Mouse (Mus musculus): Measurements from ENCODE around the gene Trim14.

Gene Trim14

DNA sequence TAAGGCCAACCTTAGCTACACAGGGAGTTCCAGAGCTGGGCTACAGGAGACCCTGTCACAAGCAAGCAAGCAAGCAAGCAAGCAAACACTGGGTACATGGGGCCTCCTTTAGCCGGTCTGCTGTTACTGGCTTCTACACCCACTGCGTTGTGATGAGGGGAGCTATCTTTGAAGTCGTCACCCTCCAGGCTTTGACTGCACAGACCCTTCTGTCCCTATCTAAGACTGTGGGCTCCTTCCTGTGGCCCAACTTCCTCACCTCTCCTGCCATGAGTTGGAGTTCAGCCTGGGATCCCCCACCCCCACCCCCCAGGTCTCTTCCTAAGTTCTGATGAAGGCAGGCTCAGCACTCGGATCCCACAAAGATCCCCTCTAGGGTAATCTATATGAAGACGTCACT is 26.1 kb upstream of the Trim14 start:
- in situ Hi-C loops (cut with MboI, MseI), result no loop called here

DNA sequence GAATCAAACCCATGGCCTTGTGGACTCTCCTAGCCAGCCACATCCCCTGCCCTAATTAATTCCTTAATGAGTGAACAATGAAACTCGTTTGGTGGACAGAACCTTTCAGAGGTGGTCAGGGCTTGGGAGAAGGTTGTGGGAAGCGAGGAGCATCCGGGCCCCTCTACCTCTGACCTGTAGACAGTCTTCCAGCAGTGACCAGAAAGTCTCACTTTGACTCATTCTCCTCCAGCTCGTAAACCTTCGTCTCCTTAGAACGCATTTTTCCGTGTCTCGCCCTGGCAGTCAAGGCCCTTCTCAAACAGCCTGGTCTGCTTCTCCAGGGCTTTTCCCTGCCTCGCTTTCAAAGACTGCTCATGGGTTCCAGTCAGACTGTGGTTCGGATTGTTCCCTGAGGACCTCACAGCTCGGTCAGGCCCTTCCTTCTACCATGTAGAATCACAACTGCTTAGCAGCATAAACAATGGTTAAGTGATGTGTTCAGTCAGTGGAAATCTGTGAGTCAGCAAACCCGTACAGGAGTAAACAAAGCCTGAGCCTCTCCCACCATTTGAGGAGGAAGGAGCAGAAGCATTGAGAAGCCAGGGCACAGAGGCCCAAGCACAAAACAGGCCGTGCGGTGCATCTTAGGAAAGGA is 24.2 kb upstream of the Trim14 start:
- in situ Hi-C loops (cut with MboI, MseI), result no loop called here

DNA sequence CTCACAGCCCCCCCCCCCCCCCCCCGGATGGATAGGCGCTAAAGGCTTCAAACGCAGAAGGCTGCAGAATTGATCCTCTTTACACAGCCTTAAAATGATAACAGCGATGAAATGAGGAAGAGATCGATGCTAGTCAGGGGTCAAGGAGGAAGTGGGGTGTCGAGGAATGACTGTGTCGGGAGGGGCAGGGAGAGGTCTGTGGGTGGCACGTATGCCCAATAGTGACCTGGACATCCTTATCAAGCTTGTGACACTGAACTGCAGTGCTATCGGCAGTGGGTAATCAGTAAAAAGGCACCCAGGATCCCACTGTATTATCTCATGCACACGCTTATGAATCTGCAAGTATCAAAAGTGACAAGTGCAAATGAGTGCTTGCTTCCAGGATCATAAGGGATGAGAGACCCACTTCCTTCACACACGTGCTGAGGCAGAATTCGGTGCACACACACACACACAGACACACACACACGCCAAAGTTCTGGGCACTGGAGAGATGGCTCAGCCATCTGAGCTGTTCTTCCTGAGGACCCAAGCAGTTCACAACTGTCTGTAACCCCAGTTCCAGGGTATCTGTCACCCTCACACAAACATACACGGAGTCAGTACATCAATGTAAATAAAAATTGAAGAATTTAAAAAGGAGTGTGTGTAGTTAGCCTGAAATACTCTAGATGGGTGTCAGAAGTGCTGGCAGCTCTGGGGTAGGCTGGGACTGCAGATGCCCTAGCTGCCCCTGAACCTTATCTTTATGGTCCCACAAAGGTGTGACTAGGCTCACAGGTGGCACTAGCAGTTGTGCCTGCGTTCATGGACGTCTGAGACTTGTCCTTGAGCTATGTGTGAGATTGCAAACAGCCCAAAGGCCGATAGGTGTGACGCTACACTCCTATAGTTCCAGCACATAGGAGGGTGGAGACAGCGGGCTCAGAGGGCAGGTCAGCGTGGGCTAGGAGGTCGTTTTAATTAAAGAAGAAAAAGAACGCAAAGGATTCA is 23.0 kb upstream of the Trim14 start:
- in situ Hi-C loops (cut with MboI, MseI), result no loop called here

DNA sequence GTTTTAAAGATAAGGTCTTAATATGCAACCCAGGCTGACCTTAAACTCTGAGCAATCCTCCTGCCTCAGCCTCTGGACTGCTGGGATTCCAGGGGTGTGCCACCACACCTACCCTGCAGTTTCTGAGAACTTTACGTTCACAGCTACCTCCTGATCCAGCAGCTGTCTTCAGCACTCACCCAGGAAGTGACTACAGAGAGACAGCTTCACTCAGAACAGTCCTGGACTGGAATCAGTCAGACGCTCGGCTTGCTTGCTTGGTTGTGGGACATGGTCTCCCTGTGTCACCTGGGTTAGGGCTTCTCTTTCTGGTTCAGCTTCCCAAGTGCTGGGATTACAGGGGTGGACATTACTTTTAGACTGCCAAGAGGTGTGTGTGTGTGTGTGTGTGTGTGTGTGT is 21.0 kb upstream of the Trim14 start:
- in situ Hi-C loops (cut with MboI, MseI), result no loop called here

DNA sequence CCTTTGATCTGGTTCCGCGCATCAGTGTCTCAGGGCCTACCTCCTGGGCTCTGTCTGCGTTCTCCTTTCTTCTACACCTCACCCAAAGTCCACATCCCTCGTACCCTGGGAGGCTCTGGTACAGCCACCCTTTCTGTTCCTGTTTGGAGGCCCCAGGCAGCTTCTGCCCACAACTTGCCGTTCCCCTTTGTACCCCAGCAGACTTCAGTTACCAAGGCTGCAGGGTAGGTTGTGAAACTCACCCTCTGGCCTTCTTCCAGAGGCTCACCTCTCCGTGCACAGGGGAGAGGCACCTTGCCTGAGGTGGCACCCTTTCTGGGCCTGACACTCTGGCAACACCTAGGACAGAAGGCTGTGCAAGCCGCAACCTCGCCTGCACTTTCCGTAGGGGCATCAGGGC is 19.8 kb upstream of the Trim14 start:
- in situ Hi-C loops (cut with MboI, MseI), result no loop called here

DNA sequence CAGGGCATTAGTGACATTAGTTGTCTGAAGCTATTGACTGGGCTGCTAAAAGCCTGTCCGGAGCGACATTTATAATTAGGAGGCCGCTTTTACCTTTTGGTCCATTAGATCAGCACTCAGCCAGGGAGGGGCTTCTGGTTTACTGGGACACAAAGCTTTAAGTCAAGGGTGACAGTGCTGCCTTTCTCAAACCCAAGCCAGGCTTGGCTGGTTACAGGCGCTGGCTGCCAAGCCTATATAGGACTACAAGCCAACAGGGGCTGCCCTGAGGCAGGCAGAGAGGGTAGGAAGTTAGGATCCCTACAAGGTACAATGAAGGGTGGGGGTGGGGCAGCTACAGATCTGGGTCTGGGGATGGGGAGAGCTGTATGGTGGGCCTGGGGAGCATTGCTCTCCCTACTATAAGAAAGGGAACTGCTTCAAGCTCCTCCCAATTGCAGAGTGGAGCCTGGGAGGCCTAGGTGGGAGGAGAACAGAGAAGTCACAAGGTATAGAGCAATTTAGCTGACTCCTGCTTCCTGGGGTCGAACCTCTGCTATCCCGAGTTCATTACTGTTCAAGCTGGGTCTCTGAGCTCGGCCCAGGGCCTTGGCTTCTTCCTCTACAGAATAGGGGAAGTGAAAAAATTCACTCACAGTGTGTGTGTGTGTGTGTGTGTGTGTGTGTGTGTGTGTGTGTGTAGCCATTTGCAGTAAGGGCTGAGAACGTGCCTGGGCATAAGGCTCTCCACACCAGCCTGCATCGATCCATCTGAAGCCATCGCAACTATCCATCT is 18.5 kb upstream of the Trim14 start:
- in situ Hi-C loops (cut with MboI, MseI), result no loop called here

DNA sequence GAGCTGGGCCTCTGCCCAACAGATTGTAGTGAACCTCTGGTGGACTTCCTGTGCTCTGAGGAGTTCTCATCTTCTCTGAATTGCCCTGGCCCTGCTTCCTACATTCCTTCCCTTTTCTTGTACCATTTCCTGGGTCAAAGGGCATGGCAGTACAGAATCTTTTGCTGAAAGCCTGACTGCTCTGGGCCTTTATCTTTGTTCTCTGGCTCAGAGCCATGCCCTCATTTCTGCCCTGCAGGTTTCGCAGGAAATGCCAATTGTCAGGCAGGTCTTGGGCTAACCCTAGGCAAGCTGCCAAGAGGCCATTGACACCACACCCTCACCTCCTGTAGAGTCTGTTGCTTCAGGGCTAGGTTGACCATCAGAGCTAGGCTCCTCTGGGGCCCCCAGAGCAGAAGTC is 17.9 kb upstream of the Trim14 start:
- in situ Hi-C loops (cut with MboI, MseI), result no loop called here

DNA sequence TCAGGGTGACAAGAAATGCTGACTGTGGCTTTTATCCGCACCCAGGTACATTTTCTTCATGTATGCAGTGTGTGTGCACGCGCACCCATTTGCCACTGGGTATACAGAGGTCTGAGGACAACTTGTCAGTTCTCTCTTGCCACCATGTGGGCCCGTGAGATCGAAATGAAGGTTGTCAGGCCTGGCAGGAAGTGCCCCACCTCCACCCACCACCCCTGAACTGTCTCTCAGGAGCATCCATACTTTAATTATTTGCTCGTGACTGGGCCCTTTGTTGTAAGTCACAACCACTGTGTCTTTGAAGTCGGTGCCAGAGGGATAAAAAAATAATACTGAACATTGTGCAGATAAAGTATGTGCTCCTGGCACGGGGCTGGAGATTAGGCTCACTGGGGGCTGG is 14.5 kb upstream of the Trim14 start:
- in situ Hi-C loops (cut with MboI, MseI), result no loop called here

DNA sequence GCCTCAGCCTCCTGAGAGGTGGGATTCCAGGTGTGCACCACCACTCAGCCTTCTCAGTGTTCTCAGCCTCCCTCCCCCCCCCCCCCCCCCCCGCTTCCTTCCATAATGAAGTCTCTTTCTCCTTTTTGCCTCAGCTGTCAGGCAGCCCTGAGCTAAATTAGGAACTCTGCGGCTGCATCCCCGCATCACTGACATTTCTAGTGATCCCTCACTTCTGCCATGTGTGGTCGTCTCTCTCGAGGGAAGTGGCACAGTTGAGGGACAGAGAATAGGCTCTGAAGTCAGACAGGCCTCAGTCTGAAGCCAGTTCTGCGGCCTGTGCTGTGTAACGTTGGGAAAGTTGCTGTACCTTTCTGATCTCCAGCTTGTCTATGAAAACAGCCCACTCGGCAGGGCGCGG is 14.0 kb upstream of the Trim14 start:
- in situ Hi-C loops (cut with MboI, MseI), result no loop called here

DNA sequence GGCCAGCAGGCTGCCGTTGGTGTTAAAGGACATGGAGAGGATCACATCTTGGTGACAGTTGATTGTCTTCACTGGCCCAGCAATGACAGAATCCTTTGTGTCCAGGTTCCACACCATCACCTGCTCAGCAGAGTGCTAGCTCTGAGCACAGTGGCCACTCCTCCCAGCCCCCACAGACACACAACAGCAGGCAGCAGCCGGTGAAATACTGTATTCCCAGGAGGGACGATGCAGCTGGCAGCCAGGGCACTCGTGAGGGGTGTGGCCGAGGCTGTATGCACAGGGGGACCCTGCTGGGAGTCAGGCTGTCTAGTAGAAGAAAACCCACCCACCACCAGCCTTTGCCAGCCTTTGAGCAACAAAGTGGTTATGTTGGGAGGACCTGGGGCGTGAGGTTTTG is 10.8 kb upstream of the Trim14 start:
- in situ Hi-C loops (cut with MboI, MseI), result no loop called here

DNA sequence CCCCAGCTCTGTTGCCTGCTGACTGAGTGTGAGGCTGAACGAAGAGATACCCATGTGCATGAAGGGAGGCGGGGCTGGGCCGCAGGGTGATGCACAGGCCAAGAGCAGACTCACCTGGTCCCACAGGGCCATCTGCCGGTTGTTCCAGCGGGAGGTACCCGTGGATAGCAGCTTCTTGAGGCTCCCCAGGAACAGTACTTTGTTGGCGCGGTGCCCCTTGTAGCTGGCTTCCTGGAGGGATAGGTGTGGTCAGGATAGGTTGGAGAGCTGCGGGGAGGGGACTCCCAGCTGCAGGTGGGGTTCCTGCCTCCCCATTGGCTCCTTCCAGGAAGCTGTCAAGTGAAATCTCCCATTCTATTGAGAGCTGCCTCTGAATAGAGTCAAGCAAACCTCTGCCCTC is 9.6 kb upstream of the Trim14 start:
- in situ Hi-C loops (cut with MboI, MseI), result no loop called here

DNA sequence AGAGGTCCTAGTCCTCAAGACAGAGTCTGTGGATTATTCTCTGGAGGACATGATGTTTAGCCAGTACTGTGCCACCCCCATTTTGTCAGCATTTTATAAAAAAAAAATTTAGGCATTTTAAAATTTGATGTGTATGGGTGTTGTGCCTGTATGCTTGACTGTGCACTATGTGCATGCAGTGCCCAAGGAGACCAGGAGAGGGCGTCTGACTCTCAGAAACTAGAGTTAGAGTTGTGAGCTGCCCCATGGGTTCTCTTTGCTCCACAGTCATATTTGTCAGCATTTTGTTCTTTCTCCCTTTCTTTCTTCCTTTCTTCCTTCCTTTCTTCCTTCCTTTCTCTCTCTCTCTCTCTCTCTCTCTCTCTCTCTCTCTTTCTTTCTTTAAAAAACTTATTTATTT is 8.4 kb upstream of the Trim14 start:
- in situ Hi-C loops (cut with MboI, MseI), result no loop called here

DNA sequence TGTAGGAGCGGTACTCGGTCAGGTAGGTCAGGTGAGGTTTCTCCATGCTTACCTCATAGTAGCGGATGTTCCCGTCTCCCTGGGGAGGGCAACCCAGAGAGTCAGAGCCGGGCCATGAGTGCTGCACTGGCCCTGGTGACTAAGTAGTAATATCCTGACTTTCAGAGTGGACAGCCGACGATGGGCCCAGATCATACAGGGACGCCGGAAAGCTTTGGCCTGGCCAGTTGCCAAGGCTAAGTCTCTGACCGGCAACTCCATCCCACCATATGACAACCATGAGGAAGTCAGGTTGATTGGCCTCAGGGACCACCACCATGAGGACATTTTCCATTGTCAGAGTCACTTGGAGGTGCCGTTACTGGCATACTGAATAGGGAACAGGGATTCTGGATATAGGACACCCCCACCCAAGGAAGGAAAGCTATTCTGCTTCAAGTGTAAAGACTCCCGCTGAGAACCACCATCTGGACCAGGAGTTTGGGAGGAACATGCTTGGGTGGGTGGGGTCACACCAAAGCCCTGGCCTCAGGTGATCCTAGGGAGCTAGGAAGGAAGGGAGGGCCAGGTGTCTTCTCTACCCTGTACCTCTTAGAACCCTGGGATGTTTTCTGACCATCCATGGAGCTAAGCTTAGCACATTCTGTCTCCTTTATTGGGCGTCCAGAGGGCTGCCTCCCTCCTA is 7.6 kb upstream of the Trim14 start:
- in situ Hi-C loops (cut with MboI, MseI), result no loop called here

DNA sequence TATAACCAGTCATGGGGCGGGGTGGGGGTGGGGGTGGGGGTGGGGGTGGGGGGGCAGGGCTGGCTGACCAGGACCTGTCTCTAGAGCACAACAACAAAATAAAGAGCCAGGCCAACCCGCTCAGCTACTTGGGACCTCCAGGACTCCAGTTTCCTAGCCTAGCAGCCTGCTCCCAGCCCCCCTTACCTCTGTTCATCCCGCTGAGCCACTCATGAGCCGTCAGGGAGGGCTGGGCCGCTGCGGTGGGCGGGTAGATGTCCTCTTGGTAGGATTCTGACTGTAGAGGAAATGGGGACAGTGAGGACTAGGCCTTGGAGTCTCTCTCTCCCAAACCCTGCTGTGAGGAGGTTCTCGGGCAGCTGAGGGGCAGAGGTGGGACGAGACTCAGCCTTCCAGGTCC is 5.8 kb upstream of the Trim14 start:
- in situ Hi-C loops (cut with MboI, MseI), result no loop called here

DNA sequence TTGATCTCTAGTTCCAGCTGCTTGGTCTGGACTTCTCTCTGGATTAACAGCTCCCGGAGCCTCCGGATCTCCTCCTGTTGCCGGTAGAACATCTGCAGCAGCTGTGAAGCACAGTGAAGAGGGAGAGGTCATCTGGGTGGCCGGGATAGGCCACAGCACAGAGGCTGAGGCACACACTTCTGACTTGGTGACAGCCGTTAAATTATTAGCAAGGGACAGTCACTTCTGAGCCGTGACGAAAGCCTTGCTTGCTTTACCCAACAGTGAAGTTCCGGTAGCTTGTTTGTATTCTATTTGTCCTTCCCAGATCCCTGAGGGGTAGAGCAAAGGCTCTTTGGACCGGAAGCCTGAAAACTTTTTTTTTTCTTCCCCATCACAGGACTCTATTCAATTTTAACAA is 3.2 kb upstream of the Trim14 start:
- in situ Hi-C loops (cut with MboI, MseI), result no loop called here

DNA sequence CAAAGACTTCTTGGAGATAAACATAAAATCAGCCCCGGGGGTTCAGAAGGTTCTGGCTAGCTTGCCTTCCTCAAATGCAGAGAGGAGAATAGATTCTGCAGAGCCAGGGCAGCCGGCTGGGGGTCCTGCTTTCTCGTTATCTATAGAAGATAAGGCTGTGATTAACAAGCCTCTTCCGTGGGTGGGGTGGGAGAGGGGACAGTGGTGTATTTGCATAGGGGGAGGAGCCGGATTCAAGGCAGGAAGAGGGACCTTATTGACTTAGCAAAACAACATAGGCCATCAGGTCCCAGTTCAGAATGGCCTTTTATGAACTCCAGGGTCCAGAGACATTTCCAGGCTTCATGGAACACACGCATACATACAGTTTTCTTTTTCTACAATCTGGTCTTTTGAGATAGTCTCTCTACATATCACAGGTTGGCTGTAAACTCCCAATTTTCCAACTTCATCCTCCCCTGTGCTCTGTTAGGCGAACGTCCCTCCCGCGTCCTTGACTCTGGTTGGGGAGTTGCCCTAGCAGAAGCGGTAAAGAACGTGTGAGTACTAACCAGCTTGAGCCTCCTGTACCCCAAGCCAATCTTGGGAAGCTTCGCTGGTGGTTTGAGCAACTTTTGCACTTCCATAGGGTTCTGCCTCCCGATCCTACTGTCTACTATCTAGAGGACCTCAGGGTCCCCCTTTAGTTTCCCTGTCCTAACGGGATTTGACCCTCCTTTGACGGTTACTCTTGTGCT is 679 bp downstream of the Trim14 start:
- in situ Hi-C loops (cut with MboI, MseI), result no loop called here

DNA sequence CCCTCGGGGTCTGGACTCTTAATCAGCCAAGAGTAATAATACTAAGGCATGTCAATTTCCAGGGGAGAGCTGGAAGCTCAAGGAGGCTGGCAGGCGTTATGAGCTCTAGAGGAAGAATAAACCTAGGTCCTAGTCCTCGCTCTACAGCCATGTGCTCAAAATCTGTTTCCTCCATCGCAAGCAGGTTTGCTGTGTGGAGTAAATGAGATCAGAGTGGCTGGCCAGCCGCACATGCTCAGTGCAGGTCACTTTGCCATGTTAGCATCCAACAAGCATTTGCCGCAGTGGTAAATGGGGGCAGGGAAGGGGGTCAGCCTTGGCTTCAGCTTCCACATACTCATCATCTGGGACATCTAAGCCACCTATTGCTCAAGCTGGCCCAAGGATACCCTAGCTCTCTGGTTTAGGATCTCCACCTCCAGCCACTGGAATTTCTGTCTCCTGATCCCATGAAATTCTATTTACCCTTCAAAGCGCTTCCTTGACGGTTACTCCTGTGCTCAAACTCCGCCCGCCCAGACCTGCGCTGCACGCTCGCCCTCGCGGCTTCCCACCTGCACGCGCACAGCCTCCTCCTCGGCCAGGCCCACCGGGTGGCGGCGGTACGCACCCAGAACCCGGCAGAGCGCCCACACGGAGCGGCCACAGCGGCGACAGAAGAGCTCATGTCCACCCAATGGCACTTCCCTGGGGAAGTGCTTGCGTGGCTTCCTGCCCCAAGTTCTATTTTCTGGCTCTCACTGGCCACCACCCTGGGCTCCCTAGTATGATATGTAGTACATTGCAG is 1.8 kb downstream of the Trim14 start:
- in situ Hi-C loops (cut with MboI, MseI), result no loop called here

DNA sequence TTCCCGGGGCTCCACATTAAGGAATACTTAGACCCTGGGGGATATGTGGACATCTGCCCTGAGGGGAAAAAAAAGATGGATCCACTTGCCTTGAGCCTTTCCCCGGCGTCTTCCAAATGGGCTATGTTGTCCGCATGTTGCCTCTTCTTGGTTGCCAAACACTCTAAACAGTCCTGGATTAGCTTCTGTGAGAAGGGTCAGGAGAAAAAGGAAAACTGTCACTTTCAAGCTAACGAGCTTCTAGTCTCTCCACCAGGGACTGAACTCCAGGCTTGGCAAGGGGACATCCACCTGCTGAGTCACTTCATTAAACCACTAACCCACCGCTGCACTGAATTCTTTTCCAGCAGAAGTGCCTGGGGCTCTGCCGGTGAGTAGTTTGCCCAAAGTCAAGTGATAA is 3.0 kb downstream of the Trim14 start:
- in situ Hi-C loops (cut with MboI, MseI), result no loop called here

DNA sequence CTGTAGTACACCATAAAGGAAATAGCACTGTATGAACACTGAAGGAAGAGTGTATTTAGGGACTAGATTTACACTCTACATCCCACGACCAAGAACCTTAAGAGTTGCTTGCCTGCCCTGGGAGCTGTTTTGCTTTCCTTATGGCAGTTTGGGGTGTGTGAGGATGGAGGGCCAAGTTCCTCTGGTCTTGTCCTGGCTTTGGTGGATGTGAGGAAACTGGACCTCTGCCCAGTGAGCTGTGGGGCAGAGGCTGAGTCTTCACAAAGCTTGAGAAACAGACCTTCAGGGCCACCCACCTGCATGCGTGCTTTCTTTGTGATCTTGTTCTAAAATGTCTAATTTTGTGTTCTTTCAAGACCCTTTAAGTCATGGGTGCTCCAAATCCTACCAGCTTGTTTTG is 3.4 kb downstream of the Trim14 start:
- in situ Hi-C loops (cut with MboI, MseI), result no loop called here

DNA sequence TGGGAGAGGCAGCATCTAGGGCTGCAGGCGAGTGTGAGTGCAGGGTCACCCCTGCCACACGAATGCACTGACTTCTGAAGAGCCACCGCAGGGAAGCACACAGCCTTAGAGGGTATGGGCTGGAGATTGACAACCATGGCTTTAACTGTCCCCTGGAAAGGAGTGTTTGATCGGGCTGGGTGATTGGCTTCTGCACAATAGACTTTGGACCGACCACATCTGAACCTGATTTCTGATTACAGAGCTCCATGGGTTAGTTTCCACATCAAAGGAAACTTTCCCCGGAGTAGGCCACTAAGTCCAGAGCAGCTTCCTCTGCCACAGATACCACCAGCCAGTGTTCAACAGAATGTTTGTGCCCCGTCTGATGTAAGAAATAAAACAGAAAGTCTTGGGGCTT is 6.2 kb downstream of the Trim14 start:
- in situ Hi-C loops (cut with MboI, MseI), result no loop called here

Data from T-helper 1 cell (primary cell).